Mouse (Mus musculus): ENCODE results near the gene Psmb8.

The Psmb8 gene

DNA sequence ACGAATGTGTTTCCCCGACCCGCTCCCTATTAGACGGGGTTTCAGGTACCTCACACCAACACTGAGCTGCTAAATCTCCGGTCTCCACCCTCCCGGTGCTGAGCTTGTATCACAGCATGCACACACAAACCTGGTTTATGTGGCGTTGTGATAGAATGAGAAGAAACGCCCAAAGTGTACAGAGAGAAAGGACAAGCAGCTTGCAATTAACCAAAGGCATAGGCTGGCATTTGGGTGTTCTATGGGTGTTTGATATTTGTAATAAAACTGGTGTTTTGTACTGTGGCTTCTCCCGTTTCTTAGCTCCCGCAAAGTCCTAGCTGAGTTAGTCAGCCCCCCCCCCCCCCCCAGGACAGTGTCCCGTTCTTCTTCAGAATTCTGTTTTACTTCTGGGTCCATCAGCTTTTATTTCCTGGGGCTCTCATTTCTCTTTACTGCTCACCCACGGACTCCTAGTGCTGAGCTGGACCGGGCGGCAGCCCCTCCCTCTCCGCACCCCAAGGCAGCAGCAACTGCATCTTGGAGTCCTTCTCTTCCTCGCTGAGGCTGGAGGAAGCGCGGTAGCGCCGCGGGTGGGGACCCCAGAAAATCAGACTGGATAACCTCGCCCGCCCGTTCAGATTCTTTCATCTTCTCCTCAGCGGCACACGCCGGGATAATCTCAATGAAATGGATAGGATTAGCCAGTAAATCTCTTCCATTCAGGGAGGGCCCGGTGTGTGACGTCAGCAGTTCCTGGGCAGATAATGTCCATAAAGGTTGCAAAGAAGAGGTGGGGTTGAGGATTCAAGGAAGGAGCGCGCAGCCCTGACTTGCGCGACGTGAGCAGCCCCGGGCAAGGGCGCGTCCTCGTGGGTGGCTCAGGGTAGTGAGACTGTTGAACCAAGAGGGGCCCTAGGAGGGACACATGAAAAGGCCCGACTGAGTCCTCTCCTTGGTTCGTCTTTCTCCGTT is at the start of gene Psmb8:
Gene Psmb8, plus strand, starts transcription at position 781 of the 954 bp plus-strand sequence.
- POLR2A ChIA-PET: interaction anchor here in 3 of 4 experiments (0.6 to 2.2 kb wide), 8 partner anchors 10 to 246 kb away, joined by 3 to 8 read pairs (median 4); partner anchors contain the start of genes Psmb9 (in 3 of the 3), Tap1 (in 3 of the 3), B3galt4 (in 1 of the 3) and H2-DMa (in 1 of the 3)

DNA sequence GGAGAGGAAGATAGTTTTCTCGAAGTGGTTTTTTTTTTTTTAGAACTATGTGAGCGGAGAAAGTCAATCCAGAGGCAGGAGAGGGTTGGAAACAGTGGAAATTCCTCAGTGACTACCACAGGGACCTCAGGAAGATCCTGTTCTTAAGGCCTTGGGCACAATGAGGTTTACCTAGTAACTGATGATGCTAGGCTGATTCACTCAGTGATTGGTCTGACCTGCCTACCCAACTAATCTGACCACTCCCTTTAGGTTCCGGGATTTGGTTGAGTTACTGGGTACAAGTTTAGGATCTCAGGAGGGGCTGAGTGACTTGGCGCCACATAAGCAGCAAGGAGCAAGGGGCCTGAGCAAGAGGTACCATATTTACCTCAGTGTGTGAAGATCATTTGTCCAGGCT is 44.6 kb upstream of the Psmb8 start, which contains the start of gene H2-DMb1:
Gene H2-DMb1, plus strand, starts transcription at position 150 of the 400 bp plus-strand sequence.
- ChIA-PET CTCF (no interaction called here), POLR2A (no interaction called here)

More for the DNA sequence above, at the start of gene Psmb8:
- CTCF ChIA-PET: interaction anchor here in 3 of 4 experiments (0.6 to 1.2 kb wide), 7 partner anchors 58 to 1223 kb away, joined by 3 to 5 read pairs (median 3); no protein-coding TSS in a partner anchor

DNA sequence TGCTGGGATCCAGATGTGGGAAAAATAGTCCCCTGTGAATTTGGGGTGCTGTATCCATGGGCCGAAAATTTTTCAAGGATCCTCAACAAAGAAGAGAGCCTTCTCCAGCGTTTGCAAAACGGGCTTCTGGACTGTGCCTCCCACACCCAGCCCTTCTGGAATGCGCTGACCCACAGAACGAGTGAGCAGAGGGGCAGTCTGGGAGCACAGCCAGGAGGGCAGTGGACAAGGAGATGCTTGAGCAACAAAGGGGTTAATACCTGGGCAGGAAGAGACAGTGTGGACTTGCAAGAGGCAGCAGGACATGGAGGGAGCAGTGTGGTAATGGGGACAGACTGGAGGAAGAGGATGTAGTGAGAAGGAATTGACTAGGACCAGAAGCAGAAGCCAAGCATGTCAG is 42.0 kb upstream of the Psmb8 start:
- CTCF ChIA-PET: no interaction called here

DNA sequence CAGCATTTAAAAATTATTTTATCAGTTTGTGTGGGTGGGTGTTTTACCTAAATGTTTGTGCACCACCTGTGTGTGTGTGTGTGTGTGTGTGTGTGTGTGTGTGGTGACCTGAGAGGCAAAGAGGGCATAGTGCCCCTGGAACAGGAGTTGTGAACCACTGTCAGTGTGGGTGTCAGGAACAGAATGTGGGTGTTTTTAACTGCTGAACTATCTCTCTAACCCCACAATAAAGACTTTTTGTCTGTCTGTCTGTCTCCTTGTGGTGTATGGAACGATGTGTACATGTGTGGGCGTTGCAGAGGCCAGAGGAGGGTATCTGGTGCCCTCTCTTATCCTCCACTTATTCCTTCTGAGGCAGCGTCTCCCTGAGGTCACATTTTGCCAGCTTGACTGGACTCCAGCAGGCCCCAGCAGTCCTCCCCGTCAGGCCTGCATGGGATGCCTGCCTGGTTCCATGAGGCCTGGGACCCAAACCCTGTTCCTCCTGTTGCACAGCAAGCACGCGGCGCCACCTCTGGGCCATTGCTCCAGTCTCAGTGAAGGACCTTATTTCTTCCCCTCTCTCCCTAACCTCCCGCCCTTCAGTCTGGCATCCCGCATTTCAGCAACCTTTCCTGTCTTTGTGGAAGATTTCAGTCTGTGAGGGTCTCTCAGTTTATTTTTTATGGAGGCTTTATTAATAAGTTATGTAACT is 33.2 kb upstream of the Psmb8 start:
- POLR2A ChIA-PET: interaction anchor here in 1 of 4 experiments (1.1 to 2.0 kb wide), 3 partner anchors 29 to 133 kb away, joined by 3 to 5 read pairs (median 4); partner anchors contain the start of genes H2-DMa, Rxrb and Slc39a7
- CTCF ChIA-PET: interaction anchor here (0.7 to 8.8 kb wide), 10 partner anchors 23 to 460 kb away, joined by 3 to 74 read pairs (median 6); no protein-coding TSS in a partner anchor

More for the DNA sequence above, 42.0 kb upstream of the Psmb8 start:
- POLR2A ChIA-PET: no interaction called here

DNA sequence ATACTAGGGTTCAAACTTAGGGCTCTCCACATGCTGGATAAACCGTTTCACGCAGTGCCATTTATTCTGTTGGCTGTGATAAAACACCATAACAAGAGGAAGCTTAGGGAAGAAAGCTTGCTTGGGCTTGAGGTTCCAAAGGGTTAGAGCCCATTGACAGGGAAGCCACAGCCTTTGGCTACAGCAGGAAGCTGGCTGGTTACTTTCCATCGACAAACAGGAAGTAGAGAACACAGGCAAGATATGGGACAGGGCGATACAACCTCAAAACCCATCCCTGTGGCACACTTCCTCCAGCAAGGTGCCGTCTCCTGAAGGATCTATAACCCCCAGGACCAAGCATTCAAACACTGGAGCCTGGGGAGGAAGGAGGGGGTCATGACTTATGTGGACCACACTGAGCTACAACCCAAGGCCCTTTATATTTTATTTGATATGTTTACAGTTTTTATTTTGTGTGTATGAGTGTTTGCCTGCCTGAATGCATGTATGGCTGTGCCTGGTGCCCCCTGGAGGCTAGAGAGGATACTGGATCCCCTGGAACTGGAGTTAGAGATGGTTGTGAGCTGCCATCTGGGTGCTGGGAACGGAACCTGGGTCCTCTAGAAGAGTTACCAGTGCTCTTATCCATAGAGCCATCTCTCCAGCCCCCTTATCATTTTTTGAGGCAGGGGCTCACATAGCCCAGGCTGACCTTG is 32.3 kb upstream of the Psmb8 start:
- CTCF ChIA-PET: interaction anchor here (0.6 to 8.8 kb wide), 25 partner anchors 16 to 580 kb away, joined by 3 to 74 read pairs (median 4); partner anchors contain the start of gene BC051142 (in 1 of the 4)
- POLR2A ChIA-PET: interaction anchor here in 2 of 4 experiments (1.0 to 2.0 kb wide), 6 partner anchors 24 to 134 kb away, joined by 3 to 5 read pairs (median 3); partner anchors contain the start of genes H2-DMa (in 1 of the 2), Rxrb (in 1 of the 2) and Slc39a7 (in 1 of the 2)

DNA sequence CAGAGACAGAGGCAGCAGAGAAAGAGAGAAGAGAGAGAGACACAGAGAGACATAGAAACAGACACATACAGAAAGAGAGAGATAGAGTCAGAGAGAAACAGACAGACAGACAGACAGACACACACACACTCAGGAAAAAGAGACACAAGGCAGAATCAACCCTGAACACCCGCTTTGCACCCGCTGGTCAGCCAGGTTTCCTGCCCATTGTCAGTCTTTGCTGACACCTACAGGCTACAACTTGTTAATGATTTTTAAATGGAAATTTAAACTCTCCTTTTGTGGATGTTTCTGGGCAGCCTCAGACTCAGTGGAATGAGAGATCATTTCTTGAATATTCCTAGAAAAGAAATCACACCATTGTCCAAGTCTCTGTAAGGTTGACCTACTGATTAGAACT is 28.2 kb upstream of the Psmb8 start:
- POLR2A ChIA-PET: interaction anchor here in 1 of 4 experiments (1.7 to 2.3 kb wide), 4 partner anchors 34 to 57 kb away, joined by 4 to 9 read pairs (median 5); partner anchors contain the start of gene H2-DMa

DNA sequence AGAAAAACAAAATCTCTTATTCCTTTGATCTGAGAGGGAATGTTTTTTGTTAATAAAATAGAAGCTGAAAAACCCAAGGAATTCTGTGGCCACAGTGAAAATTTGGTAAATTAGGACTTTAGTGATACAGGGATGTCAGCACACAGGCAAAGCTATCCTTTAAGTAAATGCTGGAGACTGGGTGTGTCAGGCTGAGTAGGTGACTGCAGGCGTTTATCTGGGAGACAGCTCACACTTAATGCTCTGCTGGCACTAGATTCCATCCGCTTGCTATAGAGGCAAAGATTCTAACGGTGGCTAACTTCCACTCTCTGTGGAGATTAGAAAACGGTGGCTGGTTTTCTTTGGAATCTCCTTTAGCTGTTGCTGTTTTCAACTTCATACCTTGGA is 27.0 kb upstream of the Psmb8 start:
- ChIA-PET CTCF (interaction anchor here (0.6 to 8.8 kb wide), 127 partner anchors 8 to 1049 kb away, joined by 3 to 74 read pairs (median 4); partner anchors contain the start of genes Tap1 (in 4 of the 4), Psmb9 (in 3 of the 4), Rxrb (in 2 of the 4) and Slc39a7 (in 2 of the 4)), POLR2A (interaction anchor here (0.6 to 2.3 kb wide), 20 partner anchors 31 to 1789 kb away, joined by 3 to 13 read pairs (median 4); partner anchors contain the start of gene H2-DMa (in 2 of the 4))

More for the DNA sequence above, 28.2 kb upstream of the Psmb8 start:
- CTCF ChIA-PET: interaction anchor here in 3 of 4 experiments (0.8 to 8.8 kb wide), 12 partner anchors 14 to 242 kb away, joined by 3 to 74 read pairs (median 12); no protein-coding TSS in a partner anchor

- ChIA-PET CTCF (interaction anchor here (0.6 to 8.8 kb wide), 128 partner anchors 8 to 1048 kb away, joined by 3 to 74 read pairs (median 4); partner anchors contain the start of genes Tap1 (in 4 of the 4), Psmb9 (in 3 of the 4), Rxrb (in 2 of the 4) and Slc39a7 (in 2 of the 4)), POLR2A (interaction anchor here (0.6 to 2.3 kb wide), 22 partner anchors 32 to 1789 kb away, joined by 3 to 13 read pairs (median 4); partner anchors contain the start of gene H2-DMa (in 2 of the 4))
These were observed 26.5 kb upstream of the Psmb8 start for GRCm38 (mm10) chr17:34170877-34171498.

- CTCF ChIA-PET: interaction anchor here in 3 of 4 experiments (0.6 to 2.1 kb wide), 10 partner anchors 11 to 1580 kb away, joined by 3 to 6 read pairs (median 4); partner anchors contain the start of genes BC051142 (in 1 of the 3), Psmb9 (in 1 of the 3) and Tap1 (in 1 of the 3)
- POLR2A ChIA-PET: interaction anchor here in 1 of 4 experiments (0.5 to 1.4 kb wide), 2 partner anchors 53 to 381 kb away, joined by 3 read pairs; partner anchors contain the start of gene H2-DMa
These were observed 25.0 kb upstream of the Psmb8 start for GRCm38 (mm10) chr17:34172528-34172927.

DNA sequence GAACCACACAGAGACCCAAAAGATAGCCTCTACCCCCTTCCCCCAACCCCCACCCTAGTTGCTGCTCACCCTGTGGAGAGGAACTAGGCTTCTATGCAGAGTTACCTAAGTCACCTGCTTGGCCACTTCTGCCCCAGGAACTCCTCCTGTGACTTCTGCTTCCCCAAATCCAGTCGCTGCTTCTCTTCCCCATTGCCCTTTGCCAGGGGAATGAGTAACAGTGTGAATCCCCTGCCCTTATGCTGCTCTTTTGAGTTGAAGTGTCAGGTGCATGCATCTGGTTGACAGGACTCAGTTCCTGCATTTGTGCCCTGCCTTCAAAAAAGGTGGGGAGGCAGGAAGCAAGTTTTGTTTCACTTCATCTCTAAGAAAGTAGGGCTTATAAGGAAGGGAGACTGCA is 23.4 kb upstream of the Psmb8 start:
- POLR2A ChIA-PET: no interaction called here
- CTCF ChIA-PET: interaction anchor here in 2 of 4 experiments (0.7 to 2.1 kb wide), 2 partner anchors 39 to 237 kb away, joined by 4 to 5 read pairs; no protein-coding TSS in a partner anchor

DNA sequence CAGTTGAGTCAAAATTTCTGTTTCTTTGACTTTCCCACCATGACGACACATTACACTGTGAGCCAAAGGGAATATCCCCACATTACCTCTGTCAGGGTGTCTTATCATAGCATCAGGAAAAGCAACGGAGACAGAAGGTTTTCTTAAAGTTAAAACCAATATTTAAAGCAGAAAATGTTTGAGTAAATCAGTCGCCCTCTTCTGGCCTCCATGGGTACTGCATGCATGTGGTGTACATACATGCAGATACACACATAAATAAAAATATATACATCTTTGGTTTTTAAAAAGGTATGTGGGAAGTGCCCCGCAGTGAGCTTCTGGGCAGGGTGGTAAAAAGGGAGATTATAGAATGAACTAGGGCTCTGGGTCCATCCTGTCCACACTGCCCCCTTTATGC is 20.3 kb upstream of the Psmb8 start:
- ChIA-PET POLR2A (no interaction called here), CTCF (no interaction called here)

GRCm38 (mm10) chr17:34179019-34179418 is 18.5 kb upstream of the Psmb8 start:
- CTCF ChIA-PET: interaction anchor here in 3 of 4 experiments (0.6 to 0.8 kb wide), 3 partner anchors 8 to 55 kb away, joined by 3 read pairs; no protein-coding TSS in a partner anchor
- POLR2A ChIA-PET: no interaction called here

GRCm38 (mm10) chr17:34179913-34180859 is 17.3 kb upstream of the Psmb8 start:
- POLR2A ChIA-PET: interaction anchor here in 2 of 4 experiments (0.6 to 1.2 kb wide), 3 partner anchors 18 to 73 kb away, joined by 3 read pairs; no protein-coding TSS in a partner anchor
- CTCF ChIA-PET: interaction anchor here in 3 of 4 experiments (0.5 to 1.4 kb wide), 4 partner anchors 10 to 634 kb away, joined by 3 to 5 read pairs (median 3); no protein-coding TSS in a partner anchor

DNA sequence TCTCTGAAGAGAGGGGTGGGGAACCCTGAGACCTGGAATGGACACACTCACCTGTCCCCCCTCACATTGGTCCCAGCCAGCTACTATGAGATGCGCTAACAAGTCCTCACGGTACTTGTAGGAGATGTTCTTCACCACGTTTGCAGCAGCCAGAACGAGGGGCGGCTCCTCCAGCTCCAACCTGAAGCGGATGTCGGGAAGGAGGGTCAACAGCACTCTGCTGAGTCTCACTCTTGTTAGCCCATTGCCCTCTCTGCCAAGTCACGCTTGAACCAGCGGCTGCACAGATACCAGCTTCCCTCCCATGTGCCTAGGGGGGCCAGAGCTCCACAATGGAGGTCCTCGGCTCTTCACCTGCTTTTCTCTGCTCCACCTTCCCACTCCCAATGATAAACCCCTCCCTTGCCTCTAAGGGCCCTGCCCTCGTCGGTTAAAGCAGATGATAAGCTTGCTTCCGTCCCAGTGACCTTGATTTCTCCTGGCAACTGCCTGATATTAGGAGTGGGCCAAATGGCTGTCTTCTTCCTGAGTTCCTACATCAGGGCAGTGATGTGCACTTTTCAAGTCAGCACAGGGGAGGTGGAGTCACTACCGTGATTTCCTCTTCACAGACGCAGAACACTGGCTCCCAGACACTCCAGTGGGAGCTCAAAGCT is 13.8 kb upstream of the Psmb8 start:
- ChIA-PET CTCF (interaction anchor here in 3 of 4 experiments (0.7 to 2.6 kb wide), 10 partner anchors 11 to 630 kb away, joined by 3 to 18 read pairs (median 4); no protein-coding TSS in a partner anchor), POLR2A (interaction anchor here in 2 of 4 experiments (0.6 to 1.7 kb wide), 6 partner anchors 17 to 228 kb away, joined by 3 to 5 read pairs (median 3); partner anchors contain the start of genes H2-DMa (in 2 of the 2), Rps18 (in 1 of the 2) and Vps52 (in 1 of the 2))

GRCm38 (mm10) chr17:34185526-34185925 is 12.0 kb upstream of the Psmb8 start:
- POLR2A ChIA-PET: interaction anchor here in 2 of 4 experiments (1.2 to 2.3 kb wide), 4 partner anchors 11 to 73 kb away, joined by 4 to 17 read pairs (median 6); partner anchors contain the start of gene H2-DMa (in 1 of the 2)
- CTCF ChIA-PET: interaction anchor here in 2 of 4 experiments (1.1 to 2.8 kb wide), 3 partner anchors 15 to 50 kb away, joined by 3 to 14 read pairs (median 4); no protein-coding TSS in a partner anchor
